Mouse (Mus musculus): Measurements from ENCODE around the gene Ube2h. TPM values are rescaled to one million over a fixed set of nuclear protein-coding genes. Genes with fewer than 3 reads are reported as not detected.

Ube2h gene
- polyA plus RNA-seq, 1 experiment from 2014 or later = 28.3 TPM

- DNase-seq (ENCODE audit: extremely low spot score, low spot score) = peak; percentile 49
Observed at GRCm38 (mm10) chr6:30175918-30176421, 128.4 kb downstream of the Ube2h start.

GRCm38 (mm10) chr6:30175225-30175917 lies 129.0 kb downstream of the Ube2h start:
- peaks cover 80% of the 10 kb centered on the region for H3K4me1 ChIP-seq
- DNase-seq (ENCODE audit: extremely low spot score, low spot score) = peak; percentile 50
- no peaks in the 10 kb centered on the region for H3K9me3 ChIP-seq
- H3K27me3 ChIP-seq (ENCODE audit: poor library complexity, severe bottlenecking) = peaks cover 100% of the 10 kb centered on the region
- under 1% methylated on average over 45 of the region's 45 CpGs for WGBS
- peak overlapping the region; percentile 17; the same call in 1 of the 2 replicates for H3K27ac ChIP-seq
- no peaks in the 10 kb centered on the region for H3K36me3 ChIP-seq (replicated peaks)
- H3K4me3 ChIP-seq = peak overlapping the region; percentile 45

More at GRCm38 (mm10) chr6:30175918-30176421, 128.4 kb downstream of the Ube2h start:
- Histone ChIP-seq H3K9me3 (no peaks in the 10 kb centered on the region), H3K36me3 (replicated peaks) (no peaks in the 10 kb centered on the region), H3K27ac (0 out of 2 replicates have a peak overlapping the region, but pooled peaks have one; percentile 17), H3K4me1 (peaks cover 79% of the 10 kb centered on the region), H3K4me3 (peak overlapping the region; percentile 45), H3K27me3 (ENCODE audit: poor library complexity, severe bottlenecking) (peaks cover 100% of the 10 kb centered on the region)
- under 1% methylated on average over 28 of the region's 28 CpGs for WGBS

DNA sequence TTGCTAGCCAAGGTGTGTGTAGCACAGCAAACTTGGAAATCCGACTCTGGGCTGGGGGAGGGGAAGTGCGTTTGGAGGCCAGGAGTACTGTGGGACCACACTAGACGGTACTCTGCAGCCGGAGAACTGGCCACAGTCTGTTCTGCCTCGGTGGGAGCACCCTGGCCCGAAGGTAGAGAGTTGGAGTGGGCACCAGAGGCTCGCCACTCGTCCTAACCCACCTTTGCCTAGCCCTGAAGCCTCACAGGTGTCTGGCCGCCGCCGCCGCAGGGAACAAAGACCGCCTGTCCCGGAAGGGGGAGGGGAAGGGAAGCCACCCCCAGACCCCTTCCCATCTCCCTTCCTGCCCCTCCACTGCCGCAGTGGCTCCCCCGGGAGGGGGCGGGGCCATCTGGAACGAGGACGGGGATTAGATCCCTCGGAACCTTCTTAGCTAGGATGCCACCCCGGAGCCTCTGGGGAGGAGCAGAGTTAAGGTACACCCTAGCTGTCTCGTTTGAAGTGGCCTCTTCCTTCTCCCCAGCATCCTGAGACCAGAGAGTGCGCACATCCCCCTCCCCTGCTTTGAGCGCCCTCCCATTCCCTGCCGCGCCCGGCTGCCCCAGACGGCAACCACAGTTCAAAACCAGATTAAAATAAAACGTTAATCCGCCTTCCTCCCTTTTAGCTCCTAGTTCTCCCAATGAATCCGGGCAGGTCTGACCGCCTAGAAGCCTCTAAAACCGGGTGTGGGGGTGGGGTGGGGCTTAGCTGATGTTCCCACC lies 129.7 kb downstream of the Ube2h start:
- Histone ChIP-seq H3K4me3 (peak overlapping the region; percentile 45), H3K4me1 (peaks cover 80% of the 10 kb centered on the region)
- WGBS = under 1% methylated on average over 33 of the region's 33 CpGs

DNA sequence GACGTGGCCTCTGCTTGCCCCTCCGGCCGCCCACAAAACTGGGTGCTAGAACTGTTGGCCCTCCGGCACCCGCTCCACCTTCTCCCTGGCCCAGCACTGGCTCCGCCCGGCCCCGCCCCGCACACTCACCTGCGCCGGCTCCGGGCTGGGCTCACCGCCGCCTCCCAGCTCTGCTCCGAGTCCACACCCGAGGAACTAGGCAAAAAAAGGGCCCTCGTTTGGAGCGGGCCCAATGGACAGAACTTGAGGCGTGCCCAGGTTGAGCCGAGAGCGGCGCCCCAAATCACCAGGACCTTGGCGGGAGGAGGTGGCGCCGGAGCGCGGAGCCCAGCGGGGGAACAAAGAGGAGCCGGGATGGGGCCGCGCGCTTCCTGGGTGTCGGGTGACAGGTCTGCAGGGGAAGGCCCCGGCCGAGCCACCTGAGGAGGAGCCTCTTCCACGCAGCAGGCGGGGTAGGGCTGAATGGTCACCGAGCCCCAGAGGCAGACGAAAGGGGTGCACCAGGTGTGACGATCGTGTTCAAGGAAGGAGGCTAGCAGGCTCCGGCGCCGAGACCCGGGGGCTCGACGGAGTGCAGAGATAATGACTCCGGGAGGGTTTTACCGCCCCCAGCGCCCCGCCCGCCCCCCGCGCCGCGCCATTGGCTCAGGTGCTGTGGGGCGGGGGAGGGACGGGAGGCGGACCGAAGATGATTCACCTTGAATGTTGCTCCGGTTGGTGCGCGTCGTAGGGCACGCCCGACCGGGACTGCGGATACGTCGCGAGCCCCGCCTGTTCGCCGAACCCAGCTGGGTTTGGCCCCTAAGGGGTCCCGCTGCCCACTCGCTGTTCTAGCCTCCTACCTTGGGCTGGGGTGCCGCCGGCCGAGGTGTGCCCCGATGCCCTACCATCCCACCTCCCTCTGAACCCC lies 130.5 kb downstream of the Ube2h start:
- Histone ChIP-seq H3K9me3 (no peaks in the 10 kb centered on the region), H3K4me1 (peaks cover 85% of the 10 kb centered on the region), H3K27me3 (ENCODE audit: poor library complexity, severe bottlenecking) (peaks cover 100% of the 10 kb centered on the region), H3K36me3 (replicated peaks) (no peaks in the 10 kb centered on the region), H3K27ac (peak overlapping the region; percentile 76), H3K4me3 (peak overlapping the region; percentile 45)
- whole genome bisulfite sequencing = under 1% methylated on average over 80 of the region's 80 CpGs
- DNase-seq (ENCODE audit: extremely low spot score, low spot score) = peak; percentile 52

More for the DNA sequence above, 129.7 kb downstream of the Ube2h start:
- Histone ChIP-seq H3K27me3 (ENCODE audit: poor library complexity, severe bottlenecking) (peaks cover 100% of the 10 kb centered on the region), H3K9me3 (no peaks in the 10 kb centered on the region), H3K27ac (peak overlapping the region; percentile 76), H3K36me3 (replicated peaks) (no peaks in the 10 kb centered on the region)
- DNase-seq (ENCODE audit: extremely low spot score, low spot score) = peak; percentile 42

GRCm38 (mm10) chr6:30172820-30173550 lies 131.4 kb downstream of the Ube2h start:
- Histone ChIP-seq H3K9me3 (no peaks in the 10 kb centered on the region), H3K27me3 (ENCODE audit: poor library complexity, severe bottlenecking) (peaks cover 100% of the 10 kb centered on the region), H3K4me1 (peaks cover 88% of the 10 kb centered on the region), H3K36me3 (replicated peaks) (no peaks in the 10 kb centered on the region), H3K27ac (peak overlapping the region; percentile 76), H3K4me3 (peak overlapping the region; percentile 45)
- DNase-seq (ENCODE audit: extremely low spot score, low spot score) = peak; percentile 45
- 1% methylated on average over 44 of the region's 44 CpGs for whole genome bisulfite sequencing

GRCm38 (mm10) chr6:30172441-30172819 lies 131.9 kb downstream of the Ube2h start:
- 6% methylated on average over 8 of the region's 8 CpGs for WGBS
- H3K27me3 ChIP-seq (ENCODE audit: poor library complexity, severe bottlenecking) = peaks cover 100% of the 10 kb centered on the region

GRCm38 (mm10) chr6:30171967-30172366 lies 132.4 kb downstream of the Ube2h start:
- Histone ChIP-seq H3K4me3 (peak overlapping the region; percentile 45), H3K9me3 (no peaks in the 10 kb centered on the region), H3K4me1 (peaks cover 91% of the 10 kb centered on the region), H3K27me3 (ENCODE audit: poor library complexity, severe bottlenecking) (peaks cover 100% of the 10 kb centered on the region), H3K36me3 (replicated peaks) (no peaks in the 10 kb centered on the region), H3K27ac (no peak overlapping the region)
- 22% methylated on average over 10 of the region's 10 CpGs for WGBS
- no peak for DNase-seq (ENCODE audit: extremely low spot score, low spot score)

More at GRCm38 (mm10) chr6:30172441-30172819, 131.9 kb downstream of the Ube2h start:
- Histone ChIP-seq H3K27ac (no peak overlapping the region), H3K4me3 (peak overlapping the region; percentile 45), H3K36me3 (replicated peaks) (no peaks in the 10 kb centered on the region), H3K4me1 (peaks cover 90% of the 10 kb centered on the region), H3K9me3 (no peaks in the 10 kb centered on the region)
- peak; percentile 37 for DNase-seq (ENCODE audit: extremely low spot score, low spot score)

DNA sequence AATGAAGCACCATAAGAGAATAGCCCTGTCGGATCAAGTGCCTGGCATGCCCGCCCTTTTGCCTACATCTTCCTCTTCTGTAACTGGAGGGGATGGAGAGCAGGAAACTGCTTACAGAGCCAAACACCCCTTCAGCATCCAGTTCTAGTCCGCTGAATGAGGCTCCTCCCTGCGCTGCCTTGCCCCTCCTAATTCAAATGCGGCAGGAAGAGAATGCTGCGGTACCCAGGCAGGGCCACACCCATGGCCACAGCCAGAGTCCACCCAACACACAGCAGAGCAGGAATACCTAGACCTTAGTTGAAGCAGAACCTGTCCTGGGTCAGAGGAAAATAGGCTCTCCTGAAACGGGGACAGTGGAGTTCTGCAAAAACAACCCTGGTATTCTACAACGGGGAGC lies 133.1 kb downstream of the Ube2h start:
- Histone ChIP-seq H3K4me3 (no peak overlapping the region), H3K27ac (no peak overlapping the region), H3K27me3 (ENCODE audit: poor library complexity, severe bottlenecking) (peaks cover 100% of the 10 kb centered on the region), H3K9me3 (no peaks in the 10 kb centered on the region), H3K4me1 (peaks cover 95% of the 10 kb centered on the region), H3K36me3 (replicated peaks) (no peaks in the 10 kb centered on the region)
- no peak for DNase-seq (ENCODE audit: extremely low spot score, low spot score)
- WGBS = 20% methylated on average over 8 of the region's 8 CpGs

GRCm38 (mm10) chr6:30169148-30169547 lies 135.2 kb downstream of the Ube2h start:
- Histone ChIP-seq H3K36me3 (replicated peaks) (no peaks in the 10 kb centered on the region), H3K4me3 (no peak overlapping the region), H3K27ac (peak overlapping the region; percentile 1; the same call in 1 of the 2 replicates), H3K9me3 (no peaks in the 10 kb centered on the region), H3K4me1 (peaks cover 84% of the 10 kb centered on the region), H3K27me3 (ENCODE audit: poor library complexity, severe bottlenecking) (peaks cover 90% of the 10 kb centered on the region)
- peak; percentile 42 for DNase-seq (ENCODE audit: extremely low spot score, low spot score)
- 63% methylated on average over 12 of the region's 12 CpGs for WGBS

DNA sequence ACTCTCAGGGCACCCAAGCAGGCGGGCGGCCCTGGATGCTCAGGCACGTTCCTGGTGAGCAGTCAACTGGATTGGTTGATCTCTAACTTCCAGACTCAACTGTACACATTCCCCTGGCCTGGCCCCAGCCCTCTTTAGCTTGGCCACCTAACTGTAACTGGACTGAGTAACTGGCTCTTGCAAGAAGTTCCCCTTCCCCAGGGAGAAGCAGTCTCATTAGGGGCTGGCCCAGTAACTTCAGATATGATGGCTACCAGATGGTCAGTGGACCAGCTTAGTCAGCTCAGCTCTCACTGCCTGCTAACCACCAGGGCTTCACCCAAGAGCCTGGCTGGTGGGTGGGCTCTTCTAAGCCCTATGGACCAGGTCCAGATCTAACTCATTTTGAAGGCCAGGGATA lies 136.1 kb downstream of the Ube2h start:
- Histone ChIP-seq H3K27ac (no peak overlapping the region), H3K4me1 (peaks cover 75% of the 10 kb centered on the region), H3K9me3 (no peaks in the 10 kb centered on the region), H3K4me3 (no peak overlapping the region), H3K36me3 (replicated peaks) (no peaks in the 10 kb centered on the region), H3K27me3 (ENCODE audit: poor library complexity, severe bottlenecking) (peaks cover 85% of the 10 kb centered on the region)
- WGBS = 95% methylated on average over 3 of the region's 3 CpGs
- no peak for DNase-seq (ENCODE audit: extremely low spot score, low spot score)

DNA sequence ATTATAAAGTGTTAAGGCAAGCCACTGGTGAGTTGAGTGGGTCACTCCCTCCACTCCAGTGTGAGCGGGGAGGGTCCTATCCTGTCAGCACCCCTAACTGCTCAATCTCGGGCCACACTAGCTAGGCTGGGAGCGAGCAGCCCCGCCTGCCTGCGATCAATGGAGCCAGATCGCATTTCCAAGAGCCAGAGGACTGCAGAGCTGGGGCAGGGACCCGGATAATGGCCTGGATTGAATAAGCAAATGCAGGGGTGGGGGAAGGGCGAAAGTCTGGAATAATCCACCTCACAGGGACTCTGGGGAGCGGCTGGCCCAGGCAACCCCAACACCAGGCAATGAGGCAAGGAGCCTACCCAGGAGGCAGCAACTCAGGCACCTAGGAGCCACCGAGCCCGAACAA lies 137.1 kb downstream of the Ube2h start:
- Histone ChIP-seq H3K27ac (peak overlapping the region; percentile 66), H3K4me3 (0 out of 2 replicates have a peak overlapping the region, but pooled peaks have one; percentile 16), H3K36me3 (replicated peaks) (no peaks in the 10 kb centered on the region), H3K27me3 (ENCODE audit: poor library complexity, severe bottlenecking) (peaks cover 85% of the 10 kb centered on the region), H3K4me1 (peaks cover 74% of the 10 kb centered on the region), H3K9me3 (no peaks in the 10 kb centered on the region)
- 9% methylated on average over 11 of the region's 11 CpGs for WGBS
- DNase-seq (ENCODE audit: extremely low spot score, low spot score) = peak; percentile 59

All from forebrain, embryonic 10.5 days (tissue).